13 mouse cellular contexts compared by ENCODE assay signal in genomic region chr17:28750580-28750979, GRCm38 (mm10). TPM values are rescaled to one million over a fixed set of nuclear protein-coding genes. Genes with fewer than 3 reads are reported as not detected.
DNase-seq lines count a peak whose midpoint lies in the region; ATAC-seq and TF ChIP-seq lines count a peak whose summit lies in the region.
"Had no signal": no experiment of that assay in that cellular context is flagged by ENCODE, and none has a peak within 500 bp of the region (broad histone marks: within the 10 kb centered on the region; RNA-seq: fewer than 3 reads in every experiment).

No protein-coding gene starts in this region.

- H3K4me1 ChIP-seq in thymus, adult 2 months (replicated peaks; ENCODE audit: control insufficient read depth, insufficient read depth, low read length), result no peaks in the 10 kb centered on the region
- H3K4me1 ChIP-seq in stomach, postnatal 0 days (replicated peaks; ENCODE audit: control insufficient read depth, insufficient read depth), result no peaks in the 10 kb centered on the region
- H3K4me1 ChIP-seq: forebrain, embryonic 13.5 days; stomach, embryonic 15.5 days had no signal

- no peak overlapping the region for H3K4me2 ChIP-seq in stomach, postnatal 0 days (replicated peaks; ENCODE audit: low read depth)
- H3K4me2 ChIP-seq: forebrain, embryonic 13.5 days; stomach, embryonic 15.5 days had no signal

- no peaks in the 10 kb centered on the region for H3K27me3 ChIP-seq in thymus, adult 2 months (ENCODE audit: control insufficient read depth, insufficient read depth, low read length)
- H3K27me3 ChIP-seq in stomach, postnatal 0 days (ENCODE audit: control insufficient read depth, insufficient read depth, low read length), result no peaks in the 10 kb centered on the region
- H3K27me3 ChIP-seq: forebrain, embryonic 13.5 days; stomach, embryonic 15.5 days had no signal

- peaks cover 24% of the 10 kb centered on the region for H3K36me3 ChIP-seq in thymus, adult 2 months (ENCODE audit: control insufficient read depth, insufficient read depth, low read length)
- H3K36me3 ChIP-seq in stomach, postnatal 0 days (ENCODE audit: control insufficient read depth, insufficient read depth, low read length), result peaks cover 25% of the 10 kb centered on the region

- TF ChIP-seq POLR2A in thymus, adult 2 months (IDR thresholded peaks at IDR 0.05; ENCODE audit: control insufficient read depth, extremely low read depth, insufficient read depth, low read length, poor library complexity), result no peak

- H3K9me3 ChIP-seq in stomach, postnatal 0 days (ENCODE audit: control insufficient read depth, low read length), result no peaks in the 10 kb centered on the region
- H3K9me3 ChIP-seq: forebrain, embryonic 13.5 days; stomach, embryonic 15.5 days had no signal

- H3K4me3 ChIP-seq in gastrocnemius, adult 2 months, result no peak overlapping the region
- no peak overlapping the region for H3K4me3 ChIP-seq in thymus, adult 2 months (ENCODE audit: control insufficient read depth, insufficient read depth, low read length)
- H3K4me3 ChIP-seq in stomach, postnatal 0 days (ENCODE audit: low read depth, low read length), result no peak overlapping the region
- H3K4me3 ChIP-seq: forebrain, embryonic 13.5 days; stomach, embryonic 15.5 days had no signal

- no peak for ATAC-seq in stomach, postnatal 0 days (ENCODE audit: low FRiP score, low TSS enrichment)
- ATAC-seq: forebrain, embryonic 13.5 days; intestine, postnatal 0 days had no signal

- WGBS in thymus, adult 2 months, result 10% methylated on average over 6 of the region's 6 CpGs
- 64% methylated on average over 6 of the region's 6 CpGs for WGBS in stomach, postnatal 0 days

- peak overlapping the region; percentile 16; the same call in 1 of the 2 replicates for H3K27ac ChIP-seq in gastrocnemius, adult 2 months
- H3K27ac ChIP-seq in thymus, adult 2 months (ENCODE audit: control insufficient read depth, insufficient read depth, low read length), result no peak overlapping the region
- H3K27ac ChIP-seq in stomach, postnatal 0 days (replicated peaks), result peak overlapping the region; percentile 1; the same call in 1 of the 2 replicates
- H3K27ac ChIP-seq: forebrain, embryonic 13.5 days; stomach, embryonic 15.5 days had no signal

- TF ChIP-seq CTCF in gastrocnemius, adult 2 months (IDR thresholded peaks at IDR 0.05), result no peak
- TF ChIP-seq CTCF in thymus, adult 2 months (IDR thresholded peaks at IDR 0.05; ENCODE audit: borderline replicate concordance, control insufficient read depth, extremely low read depth, insufficient read depth, low read length, poor library complexity), result no peak
- no peak for TF ChIP-seq CTCF in stomach, postnatal 0 days (IDR thresholded peaks at IDR 0.05; ENCODE audit: low read depth)

- H3K9ac ChIP-seq in stomach, postnatal 0 days (ENCODE audit: low read length), result no peak overlapping the region
- H3K9ac ChIP-seq: forebrain, embryonic 13.5 days; stomach, embryonic 15.5 days had no signal

- TF ChIP-seq EP300 in stomach, postnatal 0 days (optimal IDR thresholded peaks at IDR 0.05), result no peak

- intact Hi-C loops in gastrocnemius, adult 2 months (cut with DNase I), result no loop called here
- intact Hi-C loops in gastrocnemius, postnatal 36 days (cut with DNase I), result no loop called here

- no peak for DNase-seq in gastrocnemius, adult 2 months
- no peak for DNase-seq in gastrocnemius, postnatal 36 days
- DNase-seq in thymus, postnatal 4 days, result peak; percentile 29
- DNase-seq in thymus, adult 2 months, result no peak
- peak; percentile 44 for DNase-seq in lung, postnatal 10 days
- no peak for DNase-seq in stomach, postnatal 0 days (ENCODE audit: low spot score)
- DNase-seq in urinary bladder, postnatal 4 days (ENCODE audit: low spot score in 2 of 2), result no peak
- no peak for DNase-seq in layer of hippocampus, postnatal 25 days (ENCODE audit: extremely low spot score in 1 of 2, low spot score in 1 of 2)
- DNase-seq: retina, postnatal 1 day had no signal

RNA-seq across cellular contexts. Expression of gene Mapk13, which starts 18.5 kb away (rescaled TPM):
- under 1 TPM in 1 of 2 experiments, not detected in 1; 0.13 TPM for total RNA-seq in gastrocnemius, adult 2 months (2021)
- total RNA-seq in gastrocnemius, postnatal 36 days (2021), result not detected
- 5.9 and 8.2 TPM in 2 replicates for polyA plus RNA-seq in thymus, adult 2 months (2012; rRNA removed)
- 211 and 220 TPM in 2 replicates for polyA plus RNA-seq in stomach, postnatal 0 days (2015; fragmentation: Nextera tagmentation; extraction: Ambion mirVana)
- total RNA-seq in layer of hippocampus, postnatal 25 days (2021), result 1 to 10 TPM in 1 of 2 experiments, under 1 TPM in 1; 0.45 to 1.3 TPM

RNA-seq across cellular contexts. Expression of gene AC170998.1, which starts 24.7 kb away (rescaled TPM):
- under 1 TPM; 0.39 to 0.71 TPM for total RNA-seq in gastrocnemius, adult 2 months (2021)
- total RNA-seq in gastrocnemius, postnatal 36 days (2021), result 1 to 10 TPM in 1 of 2 experiments, under 1 TPM in 1; 0.74 to 1.1 TPM
- polyA plus RNA-seq in thymus, adult 2 months (2012; rRNA removed), result 0.59 and 0.65 TPM in 2 replicates
- polyA plus RNA-seq in stomach, postnatal 0 days (2015; fragmentation: Nextera tagmentation; extraction: Ambion mirVana), result 1.0 and 1.2 TPM in 2 replicates
- 1 to 10 TPM; 1.6 to 1.7 TPM for total RNA-seq in layer of hippocampus, postnatal 25 days (2021)
- polyA plus RNA-seq: liver, adult 2 months had no signal

RNA-seq across cellular contexts. Expression of gene Brpf3, which starts 50.3 kb away (rescaled TPM):
- 10 to 100 TPM; 15.5 to 16.2 TPM for total RNA-seq in gastrocnemius, adult 2 months (2021)
- 10 to 100 TPM; 12.5 to 20.2 TPM for total RNA-seq in gastrocnemius, postnatal 36 days (2021)
- 63.1 and 64.8 TPM in 2 replicates for polyA plus RNA-seq in thymus, adult 2 months (2012; rRNA removed)
- 5.2 and 5.7 TPM in 2 replicates for polyA plus RNA-seq in stomach, postnatal 0 days (2015; fragmentation: Nextera tagmentation; extraction: Ambion mirVana)
- 10 to 100 TPM; 36.2 to 50.0 TPM for total RNA-seq in layer of hippocampus, postnatal 25 days (2021)

RNA-seq across cellular contexts. Expression of gene Mapk14, which starts 59.5 kb away (rescaled TPM):
- 10 to 100 TPM; 87.8 to 99.6 TPM for total RNA-seq in gastrocnemius, adult 2 months (2021)
- total RNA-seq in gastrocnemius, postnatal 36 days (2021), result 10 to 100 TPM; 83.0 to 98.3 TPM
- 121 and 131 TPM in 2 replicates for polyA plus RNA-seq in thymus, adult 2 months (2012; rRNA removed)
- polyA plus RNA-seq in stomach, postnatal 0 days (2015; fragmentation: Nextera tagmentation; extraction: Ambion mirVana), result 31.4 and 33.4 TPM in 2 replicates
- total RNA-seq in layer of hippocampus, postnatal 25 days (2021), result 10 to 100 TPM; 69.7 to 82.2 TPM

Comparison
In these comparisons a context has a peak if more than half of its experiments do, and no peak if none do; other contexts are left out.
1. DNase-seq: peak in thymus, postnatal 4 days (single experiment) and lung, postnatal 10 days (single experiment); none in gastrocnemius, adult 2 months (single experiment), gastrocnemius, postnatal 36 days (0 of 2), thymus, adult 2 months (single experiment), stomach, postnatal 0 days (single experiment), urinary bladder, postnatal 4 days (0 of 2) and layer of hippocampus, postnatal 25 days (0 of 2).